Mouse (Mus musculus) brain, embryonic 14.5 days (tissue): ENCODE data around the gene Whrn. TPM values are rescaled to one million over a fixed set of nuclear protein-coding genes. Genes with fewer than 3 reads are reported as not detected.

ENCODE experiments used
- DNase-seq: peaks from one replicate; pipeline ENCODE4 v3.0.0-alpha.2; 2011; ENCODE audit warnings: low read depth
- CTCF ChIP-seq: fragments of 200-500 bp; IDR thresholded peaks from 2 replicates; pipeline ENCODE4 v1.5.1; 2012; ENCODE audit warnings: inconsistent platforms, mild to moderate bottlenecking, moderate library complexity, borderline replicate concordance; ENCODE audit not compliant: insufficient read depth, insufficient read length; ENCODE audit errors: extremely low read depth
- POLR2A ChIP-seq: fragments of 200-500 bp; IDR thresholded peaks from 2 replicates; pipeline ENCODE4 v1.6.1; 2012; ENCODE audit warnings: mild to moderate bottlenecking, inconsistent platforms, borderline replicate concordance; ENCODE audit not compliant: poor library complexity, insufficient read depth, insufficient read length, severe bottlenecking; ENCODE audit errors: extremely low read depth
- polyA plus RNA-seq: library from polyadenylated mRNA; depleted of rRNA; stranded (reverse); fragments of >200 nt; gene quantifications from 2 replicates; pipeline ENCODE4 v1.2.3, GENCODE M21; 2012; rRNA removed

Gene Whrn
- 28.2 and 30.9 TPM in 2 replicates for polyA plus RNA-seq

GRCm38 (mm10) chr4:63495915-63496278 lies at the start of gene Whrn:
Gene Whrn (minus strand): TSS chr4:63495991.
- peak; percentile 90 for DNase-seq
- no peak for TF ChIP-seq CTCF
- TF ChIP-seq POLR2A: peak; percentile 41; the same call in 1 of the 2 replicates

GRCm38 (mm10) chr4:63545231-63545958 lies 49.6 kb upstream of the Whrn start:
- peak; percentile 27 for DNase-seq
- no peak for TF ChIP-seq CTCF
- TF ChIP-seq POLR2A: no peak

GRCm38 (mm10) chr4:63544494-63545230 lies 48.9 kb upstream of the Whrn start, which contains the start of gene Atp6v1g1:
Gene Atp6v1g1 (plus strand): TSS chr4:63544772.
- TF ChIP-seq POLR2A (peak; percentile 57; the same call in 1 of the 2 replicates), CTCF (no peak)

GRCm38 (mm10) chr4:63543746-63544493 lies 48.1 kb upstream of the Whrn start:
- no peak for DNase-seq
- TF ChIP-seq POLR2A: no peak
- TF ChIP-seq CTCF: no peak

More at GRCm38 (mm10) chr4:63544494-63545230, 48.9 kb upstream of the Whrn start, which contains the start of gene Atp6v1g1:
- DNase-seq: peak; percentile 98

- DNase-seq: no peak
- no peak for TF ChIP-seq POLR2A
- no peak for TF ChIP-seq CTCF
These were observed 46.4 kb upstream of the Whrn start for GRCm38 (mm10) chr4:63542209-63542608.

- no peak for TF ChIP-seq CTCF
- no peak for TF ChIP-seq POLR2A
- peak; percentile 34 for DNase-seq
These were observed 41.8 kb upstream of the Whrn start for GRCm38 (mm10) chr4:63537602-63538001.

- no peak for DNase-seq
- TF ChIP-seq CTCF (no peak), POLR2A (no peak)
These were observed 34.6 kb upstream of the Whrn start for GRCm38 (mm10) chr4:63530409-63530808.

- peak; percentile 88 for DNase-seq
- TF ChIP-seq CTCF (no peak), POLR2A (no peak)
These were observed 33.2 kb upstream of the Whrn start for GRCm38 (mm10) chr4:63528946-63529345.

DNA sequence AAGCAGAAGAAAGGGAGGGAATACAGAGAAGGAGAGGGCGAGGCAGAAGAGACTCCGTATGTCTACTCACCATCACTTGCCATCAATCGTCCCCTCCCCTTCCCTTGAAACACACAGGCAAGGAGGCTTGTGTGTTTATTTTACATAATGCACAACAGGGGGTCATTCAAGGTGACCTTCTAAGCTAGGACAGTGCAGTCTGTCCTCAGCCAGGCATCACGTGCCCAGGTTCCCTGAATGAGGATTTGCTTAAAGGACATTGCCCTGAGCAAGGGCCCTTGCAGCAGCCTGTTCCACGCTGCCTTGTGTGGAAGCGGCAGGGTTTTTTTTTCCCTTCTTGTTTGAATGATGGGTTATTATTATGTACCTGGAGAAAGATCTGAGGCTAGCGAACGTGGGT lies 29.7 kb upstream of the Whrn start:
- TF ChIP-seq CTCF: no peak
- TF ChIP-seq POLR2A: no peak

GRCm38 (mm10) chr4:63521813-63522419 lies 26.1 kb upstream of the Whrn start:
- no peak for TF ChIP-seq POLR2A
- TF ChIP-seq CTCF: no peak
- no peak for DNase-seq

More for the DNA sequence above, 29.7 kb upstream of the Whrn start:
- no peak for DNase-seq
